Mouse (Mus musculus) embryonic facial prominence, embryonic 11.5 days (tissue): ENCODE measurements around the gene Tatdn2. TPM values are rescaled to one million over a fixed set of nuclear protein-coding genes. Genes with fewer than 3 reads are reported as not detected.

Source experiments
- ATAC-seq: fragments of 200-750 bp; cut with Nextera tagmentation; replicated peaks from 2 replicates; pipeline ENCODE4 v1.8.0; 2017; ENCODE audit warnings: low read depth; ENCODE audit not compliant: insufficient number of reproducible peaks, low FRiP score, low TSS enrichment
- DNase-seq: peaks from one replicate; pipeline ENCODE4 v3.0.0-alpha.2; 2015; ENCODE audit warnings: low spot score
- H3K27ac ChIP-seq: fragments of 300-500 bp; sonication (generic); replicated peaks from 2 replicates; pipeline ENCODE4 v1.5.1; 2014; ENCODE audit warnings: mild to moderate bottlenecking, low read depth, low read length, control low read depth
- H3K27me3 ChIP-seq: fragments of 300-500 bp; sonication (generic); 2 replicates; pipeline ENCODE4 v1.6.1; 2014; ENCODE audit warnings: mild to moderate bottlenecking, low read length, moderate library complexity, mixed read lengths; ENCODE audit not compliant: control insufficient read depth, insufficient read depth
- H3K36me3 ChIP-seq: fragments of 300-500 bp; sonication (generic); replicated peaks from 2 replicates; pipeline ENCODE4 v1.6.1; 2014; ENCODE audit warnings: low read depth, mild to moderate bottlenecking, low read length, moderate library complexity, mixed read lengths; ENCODE audit not compliant: control insufficient read depth, insufficient read depth
- H3K4me1 ChIP-seq: fragments of 300-500 bp; sonication (generic); 2 replicates; pipeline ENCODE4 v1.6.1; 2014; ENCODE audit warnings: low read length, mixed read lengths; ENCODE audit not compliant: control insufficient read depth, insufficient read depth
- H3K4me2 ChIP-seq: fragments of 300-500 bp; sonication (generic); 2 replicates; pipeline ENCODE4 v1.6.1; 2014; ENCODE audit warnings: low read depth, mild to moderate bottlenecking, control low read depth, low read length, moderate library complexity
- H3K4me3 ChIP-seq: fragments of 300-500 bp; sonication (generic); 2 replicates; pipeline ENCODE4 v1.5.1; 2014; ENCODE audit warnings: low read depth, low read length, control low read depth
- H3K9ac ChIP-seq: fragments of 300-500 bp; sonication (generic); replicated peaks from 2 replicates; pipeline ENCODE4 v1.6.1; 2014; ENCODE audit warnings: mild to moderate bottlenecking, control low read depth, low read length
- H3K9me3 ChIP-seq: fragments of 300-500 bp; sonication (generic); replicated peaks from 2 replicates; pipeline ENCODE4 v1.6.1; 2016; ENCODE audit warnings: mild to moderate bottlenecking, low read length, inconsistent platforms, mixed read lengths; ENCODE audit not compliant: control insufficient read depth
- WGBS: fragments of 180-500 bp; shearing (Covaris S2); extraction: QIAGEN DNeasy Blood & Tissue Kit; methylation state at CpG from one replicate; pipeline ENCODE4 v1.1.7; 2014; 5-methylcytosine and 5-hydroxymethylcytosine counted together
- polyA plus RNA-seq: library from polyadenylated mRNA; unstranded; fragments of >200 nt; fragmentation: Nextera tagmentation; extraction: Ambion mirVana; gene quantifications from 2 replicates; pipeline ENCODE4 v1.2.1, GENCODE M21; 2014

Tatdn2 gene
- polyA plus RNA-seq, 1 experiment from 2014 or later = 0.84 TPM

DNA sequence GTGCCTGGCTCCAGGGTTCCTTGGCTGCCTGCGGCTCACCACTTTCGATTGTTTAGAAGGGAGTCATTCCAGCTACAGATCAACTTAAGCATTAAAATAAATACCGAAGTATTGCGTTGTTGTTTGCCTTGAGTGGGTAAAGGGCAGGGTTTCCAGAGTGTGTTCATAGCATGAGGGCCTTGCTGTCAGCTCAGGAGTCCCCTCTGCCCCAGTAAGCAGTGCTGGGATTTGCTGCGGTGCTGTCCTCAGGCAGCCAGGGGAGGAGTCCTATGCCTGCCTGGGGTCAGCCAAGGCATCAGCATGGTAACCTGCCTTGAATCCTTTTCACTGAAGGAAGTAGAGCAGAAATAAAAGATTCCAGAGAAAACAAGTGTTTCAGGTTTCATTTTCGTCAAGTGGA, 40.0 kb upstream of the Tatdn2 start:
- WGBS = 80% methylated on average over 6 of the region's 6 CpGs

DNA sequence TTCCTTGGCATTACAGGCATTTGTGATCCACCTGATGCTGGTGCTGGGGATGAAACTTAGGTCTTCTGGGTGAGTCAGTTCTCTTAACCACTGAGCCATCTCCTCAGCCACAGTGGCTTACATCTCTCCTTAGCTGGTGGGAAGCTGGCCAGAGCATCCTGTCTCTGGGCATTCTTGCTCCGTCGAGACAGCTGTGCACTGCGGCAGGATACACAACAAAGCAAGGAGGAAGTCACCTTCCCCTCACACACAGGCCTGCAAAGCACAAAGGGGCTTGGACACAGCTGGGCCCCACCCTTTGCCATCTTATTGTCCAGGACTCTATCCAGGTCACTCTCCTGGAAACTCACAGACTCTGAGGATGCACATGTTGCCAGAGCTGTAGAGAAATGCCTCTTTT, 38.6 kb upstream of the Tatdn2 start:
- WGBS = 65% methylated on average over 3 of the region's 3 CpGs

More for the DNA sequence above, 40.0 kb upstream of the Tatdn2 start:
- ATAC-seq (no peak), DNase-seq (no peak)
- H3K4me2 ChIP-seq = no peak overlapping the region
- no peak overlapping the region for H3K27ac ChIP-seq
- no peaks in the 10 kb centered on the region for H3K4me1 ChIP-seq
- no peaks in the 10 kb centered on the region for H3K27me3 ChIP-seq
- no peaks in the 10 kb centered on the region for H3K9me3 ChIP-seq
- no peak overlapping the region for H3K4me3 ChIP-seq
- no peak overlapping the region for H3K9ac ChIP-seq
- H3K36me3 ChIP-seq = no peaks in the 10 kb centered on the region

DNA sequence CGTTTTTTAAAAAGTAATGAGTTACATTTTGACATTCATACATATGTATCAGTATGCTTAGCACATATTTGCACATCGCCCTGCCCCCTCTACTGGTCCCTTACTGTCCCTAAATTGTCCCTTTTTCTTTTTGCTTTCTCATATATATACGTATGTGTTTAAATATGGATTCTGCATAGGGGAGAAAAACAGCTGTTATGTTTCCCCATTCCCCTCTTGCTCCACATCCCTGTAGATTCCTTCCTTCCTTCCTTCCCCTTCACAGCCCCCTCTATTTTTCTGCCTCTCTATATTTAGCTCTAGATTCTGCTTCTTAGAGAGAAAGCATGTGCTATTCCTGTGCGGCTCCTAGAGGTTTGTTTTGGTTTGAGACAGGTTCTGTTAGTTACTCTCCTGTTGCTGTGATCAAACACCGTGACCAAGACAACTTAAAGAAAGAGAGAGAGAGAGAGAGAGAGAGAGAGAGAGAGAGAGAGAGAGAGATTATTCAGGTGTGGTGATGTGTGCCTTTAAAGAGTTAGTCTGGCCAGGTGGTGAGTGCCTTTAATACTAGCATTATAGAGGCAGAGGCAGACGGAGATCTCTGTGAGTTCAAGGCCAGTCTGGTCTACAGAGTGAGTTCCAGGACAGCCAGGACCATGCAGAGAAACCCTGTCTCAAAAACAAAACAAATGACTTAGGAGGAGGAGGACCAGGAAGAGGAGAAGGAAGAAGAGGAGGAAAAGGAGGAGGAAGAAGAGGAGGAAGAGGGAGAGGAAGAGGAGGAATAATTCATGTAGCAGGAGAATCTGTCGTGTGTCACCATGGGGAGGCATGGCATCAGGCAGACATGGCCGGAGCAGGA, 37.0 kb upstream of the Tatdn2 start:
- H3K9me3 ChIP-seq = no peaks in the 10 kb centered on the region
- no peak overlapping the region for H3K9ac ChIP-seq
- H3K36me3 ChIP-seq = no peaks in the 10 kb centered on the region
- H3K4me3 ChIP-seq = no peak overlapping the region
- DNase-seq = no peak
- no peaks in the 10 kb centered on the region for H3K27me3 ChIP-seq
- H3K27ac ChIP-seq = no peak overlapping the region
- no peak overlapping the region for H3K4me2 ChIP-seq
- no peaks in the 10 kb centered on the region for H3K4me1 ChIP-seq
- ATAC-seq = no peak
- WGBS = 79% methylated on average over 8 of the region's 8 CpGs

More for the DNA sequence above, 38.6 kb upstream of the Tatdn2 start:
- H3K27me3 ChIP-seq = no peaks in the 10 kb centered on the region
- ATAC-seq (no peak), DNase-seq (no peak)
- H3K4me2 ChIP-seq = no peak overlapping the region
- no peak overlapping the region for H3K9ac ChIP-seq
- H3K4me3 ChIP-seq = no peak overlapping the region
- H3K36me3 ChIP-seq = no peaks in the 10 kb centered on the region
- H3K9me3 ChIP-seq = no peaks in the 10 kb centered on the region
- H3K27ac ChIP-seq = no peak overlapping the region
- H3K4me1 ChIP-seq = no peaks in the 10 kb centered on the region

DNA sequence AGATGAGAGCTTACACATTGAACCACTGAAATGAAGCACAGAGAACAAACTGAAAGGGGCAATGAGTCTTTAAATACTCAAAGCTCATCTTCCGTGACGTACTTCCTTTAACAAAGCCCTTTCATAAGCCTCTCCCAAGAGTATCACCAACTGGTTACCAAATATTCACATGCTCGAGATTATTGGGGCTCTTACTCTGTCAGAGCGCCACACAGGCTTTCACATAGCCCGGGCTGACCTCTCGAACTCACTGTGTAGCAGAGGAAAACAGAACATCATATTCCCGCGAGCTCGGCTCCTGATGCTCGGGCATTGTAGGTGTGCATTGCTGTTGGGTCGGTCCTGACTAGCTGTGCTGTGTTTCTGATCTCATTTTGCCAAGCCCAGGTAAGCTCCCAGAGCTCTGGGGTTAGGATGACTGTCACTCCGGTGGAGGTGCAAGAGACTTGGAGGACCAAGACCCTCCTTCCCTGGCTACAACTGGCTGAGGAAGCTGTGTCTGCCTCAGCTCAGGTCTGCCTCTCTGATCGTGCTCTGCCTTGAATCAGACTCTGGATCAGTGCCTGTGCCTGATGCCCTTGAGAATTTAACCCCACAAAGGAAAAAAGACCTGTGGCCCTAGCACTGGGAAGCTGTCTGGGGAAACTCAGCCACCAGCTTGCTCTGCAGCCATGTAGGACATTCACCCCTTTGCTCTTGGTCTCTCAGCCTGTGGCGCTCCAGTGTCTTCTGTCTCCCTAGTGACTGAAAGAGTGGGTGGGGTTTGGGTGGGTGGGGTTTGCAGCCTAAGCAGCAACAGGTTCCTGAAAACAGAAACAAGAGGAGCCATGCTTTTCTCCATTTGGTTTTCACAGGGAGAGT, 36.1 kb upstream of the Tatdn2 start:
- no peak overlapping the region for H3K27ac ChIP-seq
- no peak for DNase-seq

DNA sequence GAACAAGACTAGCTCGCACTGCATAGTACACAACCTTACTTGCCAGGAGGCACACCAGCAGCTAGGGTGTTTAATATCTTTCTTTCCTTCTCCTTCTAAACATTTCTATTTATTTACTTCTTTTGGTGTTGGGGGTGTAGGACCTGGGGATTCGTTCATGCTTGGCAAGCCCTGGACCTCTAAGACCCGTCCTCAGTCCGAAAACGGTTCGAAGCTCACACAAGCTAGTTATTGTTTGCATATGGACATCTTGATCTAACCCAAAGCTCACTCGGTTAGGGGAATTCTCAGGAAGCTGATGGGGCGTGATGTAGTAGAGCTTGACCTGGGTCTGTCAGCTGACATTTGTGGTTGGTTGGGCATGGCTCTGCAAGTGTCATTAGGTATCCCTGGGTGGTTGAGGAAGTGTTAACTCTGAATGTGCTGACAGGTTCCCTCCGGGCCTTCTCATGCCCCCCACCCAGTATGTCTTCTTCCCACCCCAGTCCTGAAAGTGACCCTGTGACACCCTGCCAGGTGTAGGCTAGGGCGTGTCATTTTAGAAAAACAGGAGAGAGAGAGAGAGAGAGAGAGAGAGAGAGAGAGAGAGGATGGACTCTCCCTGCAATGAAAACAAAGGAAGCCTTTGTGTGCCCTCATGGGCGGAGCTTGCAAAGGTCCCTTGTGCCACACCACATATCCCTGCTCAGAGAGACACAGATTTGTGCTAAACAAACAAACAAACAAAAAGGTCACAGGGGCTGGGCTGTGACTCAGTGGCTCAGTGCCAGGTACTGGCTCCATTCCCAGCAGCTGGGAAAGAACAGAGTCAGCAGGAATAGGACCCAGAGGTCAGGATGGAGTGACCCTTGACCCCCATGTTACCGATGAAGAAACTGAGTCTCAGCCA, 35.3 kb upstream of the Tatdn2 start:
- Histone ChIP-seq H3K4me2 (no peak overlapping the region), H3K4me1 (no peaks in the 10 kb centered on the region), H3K27me3 (no peaks in the 10 kb centered on the region), H3K9ac (no peak overlapping the region), H3K9me3 (no peaks in the 10 kb centered on the region), H3K36me3 (no peaks in the 10 kb centered on the region), H3K4me3 (no peak overlapping the region), H3K27ac (no peak overlapping the region)
- ATAC-seq (no peak), DNase-seq (no peak)
- 42% methylated on average over 12 of the region's 12 CpGs for WGBS

More for the DNA sequence above, 36.1 kb upstream of the Tatdn2 start:
- Histone ChIP-seq H3K4me3 (no peak overlapping the region), H3K4me2 (no peak overlapping the region), H3K27me3 (no peaks in the 10 kb centered on the region), H3K36me3 (no peaks in the 10 kb centered on the region), H3K9ac (no peak overlapping the region), H3K9me3 (no peaks in the 10 kb centered on the region), H3K4me1 (no peaks in the 10 kb centered on the region)
- no peak for ATAC-seq
- WGBS = 64% methylated on average over 14 of the region's 14 CpGs

DNA sequence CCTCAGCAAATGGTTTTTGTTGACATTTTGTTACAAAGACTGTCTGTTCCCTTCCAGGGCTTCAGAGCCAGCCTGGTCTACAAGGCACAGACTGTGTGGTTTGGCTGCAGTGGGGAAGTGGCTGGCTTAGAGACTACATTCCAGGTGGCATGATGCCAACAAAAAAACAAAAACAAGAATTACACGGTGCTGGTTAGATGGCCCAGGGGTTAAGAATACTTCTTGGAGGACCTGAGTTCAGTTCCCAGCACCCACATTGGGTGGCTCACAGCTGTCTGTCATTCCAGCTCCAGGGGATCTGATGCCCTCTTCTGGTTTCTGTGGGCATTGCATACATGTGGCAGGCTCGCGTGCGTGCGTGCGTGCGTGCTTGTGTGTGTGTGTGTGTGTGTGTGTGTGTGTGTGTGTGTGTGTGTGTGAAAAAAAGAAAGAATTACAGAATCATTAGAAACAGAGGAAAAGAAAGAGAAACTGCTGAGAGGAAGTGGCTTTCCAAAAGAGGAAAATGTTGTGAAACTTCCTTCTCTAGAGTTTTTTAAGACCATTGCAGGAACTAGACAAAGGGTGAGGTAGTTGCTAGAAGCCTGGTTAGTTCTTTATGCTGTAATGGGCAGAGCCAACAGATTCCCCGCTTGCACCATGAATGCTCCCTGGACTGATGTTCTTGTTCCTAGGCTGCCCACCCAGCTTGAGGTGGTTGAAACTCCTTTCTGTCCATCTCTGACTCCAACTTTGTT, 33.7 kb upstream of the Tatdn2 start:
- Histone ChIP-seq H3K4me1 (no peaks in the 10 kb centered on the region), H3K4me3 (no peak overlapping the region), H3K36me3 (no peaks in the 10 kb centered on the region), H3K4me2 (no peak overlapping the region), H3K27ac (no peak overlapping the region), H3K27me3 (no peaks in the 10 kb centered on the region), H3K9me3 (no peaks in the 10 kb centered on the region), H3K9ac (no peak overlapping the region)
- DNase-seq = no peak
- WGBS = 95% methylated on average over 8 of the region's 8 CpGs
- no peak for ATAC-seq

DNA sequence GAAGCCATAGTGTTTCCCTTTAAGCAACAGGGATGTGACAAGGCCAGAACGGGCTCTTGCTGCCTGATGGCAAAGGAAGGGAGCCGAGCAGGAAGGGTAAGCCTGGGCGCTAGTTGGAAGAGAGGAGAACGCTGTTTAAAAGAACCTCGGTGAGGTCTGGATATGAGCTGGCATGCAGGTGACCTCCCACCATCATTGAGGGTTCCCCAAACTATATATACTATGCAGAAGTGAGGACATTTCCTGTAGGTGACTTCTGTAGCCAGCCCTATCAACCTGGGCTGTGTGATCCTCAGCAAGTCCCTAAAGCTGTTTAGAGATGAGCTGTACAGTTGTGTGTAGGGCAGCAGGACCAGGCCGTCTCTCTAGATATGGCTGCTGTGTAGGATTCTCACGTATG, 32.5 kb upstream of the Tatdn2 start:
- H3K9me3 ChIP-seq = no peaks in the 10 kb centered on the region
- no peaks in the 10 kb centered on the region for H3K27me3 ChIP-seq
- no peaks in the 10 kb centered on the region for H3K36me3 ChIP-seq
- ATAC-seq (no peak), DNase-seq (no peak)
- H3K4me1 ChIP-seq = no peaks in the 10 kb centered on the region
- H3K9ac ChIP-seq = no peak overlapping the region
- no peak overlapping the region for H3K27ac ChIP-seq
- H3K4me3 ChIP-seq = no peak overlapping the region
- H3K4me2 ChIP-seq = no peak overlapping the region
- WGBS = 87% methylated on average over 7 of the region's 7 CpGs
